Mouse (Mus musculus): Measurements from ENCODE around the gene Cyp26c1. TPM values are rescaled to one million over a fixed set of nuclear protein-coding genes. Genes with fewer than 3 reads are reported as not detected.

Gene Cyp26c1
- total and polyA plus RNA-seq, 2 experiments from 2014 or later = not detected

GRCm38 (mm10) chr19:37740043-37740442 is 54.7 kb downstream of the Cyp26c1 start:
- Histone ChIP-seq H3K36me3 (ENCODE audit: insufficient read depth) (no peaks in the 10 kb centered on the region), H3K27me3 (ENCODE audit: insufficient read depth, low read length) (no peaks in the 10 kb centered on the region), H3K4me2 (ENCODE audit: low read depth) (no peak overlapping the region), H3K9me3 (ENCODE audit: low read length) (no peaks in the 10 kb centered on the region), H3K9ac (no peak overlapping the region), H3K4me3 (ENCODE audit: low read depth, low read length) (no peak overlapping the region), H3K27ac (ENCODE audit: low read depth, low read length) (no peak overlapping the region), H3K4me1 (ENCODE audit: insufficient read depth) (no peaks in the 10 kb centered on the region)
- TF ChIP-seq CTCF (IDR thresholded peaks at IDR 0.05; ENCODE audit: low read depth) = no peak
- DNase-seq (no peak), ATAC-seq (no peak)
- 84% methylated on average over 7 of the region's 7 CpGs for WGBS

Other genes with a start within 250 kb of the Cyp26c1 start
- 42.9 and 47.5 TPM in 2 replicates for gene Exoc6, start 135.2 kb upstream of the Cyp26c1 start, total RNA-seq (2014; rRNA removed)
- 30.6 and 34.3 TPM in 2 replicates for gene Exoc6, start 135.2 kb upstream of the Cyp26c1 start, polyA plus RNA-seq (2015; fragmentation: Nextera tagmentation; extraction: Ambion mirVana)
- not detected in 2 replicates for gene Cyp26a1, start 12.2 kb downstream of the Cyp26c1 start, total RNA-seq (2014; rRNA removed)
- gene Cyp26a1, start 12.2 kb downstream of the Cyp26c1 start, polyA plus RNA-seq (2015; fragmentation: Nextera tagmentation; extraction: Ambion mirVana) = 0.13 and 0.42 TPM in 2 replicates